Mouse (Mus musculus): ENCODE measurements around the gene Gpkow. TPM values are rescaled to one million over a fixed set of nuclear protein-coding genes. Genes with fewer than 3 reads are reported as not detected.

Gene Gpkow
- polyA plus RNA-seq (2012; rRNA removed) (4.4 and 7.0 TPM in 2 replicates), polyA plus RNA-seq (2014; fragmentation: Nextera tagmentation; extraction: Ambion mirVana) (12.6 and 14.6 TPM in 2 replicates)

DNA sequence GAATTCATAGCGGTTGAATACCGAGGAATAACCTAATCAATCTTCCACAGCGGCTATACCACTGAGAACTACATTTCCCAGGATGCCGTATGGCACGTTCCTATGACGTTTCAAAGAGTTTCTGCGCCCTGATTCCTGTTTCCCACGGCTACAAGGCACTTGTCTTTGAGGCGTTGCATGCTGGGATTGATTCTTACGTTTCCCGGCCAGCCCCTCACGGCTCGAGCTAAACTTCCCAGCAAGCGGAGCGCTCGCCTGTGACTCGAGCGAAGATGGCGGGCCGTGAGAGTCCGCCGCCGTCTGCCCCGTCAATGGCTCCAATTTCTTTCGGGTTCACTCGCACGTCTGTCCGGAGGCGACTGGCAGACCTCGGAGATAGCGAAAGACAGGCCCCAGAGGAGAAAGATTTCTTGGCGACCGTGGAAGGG lies at the start of gene Gpkow:
Gene Gpkow (plus strand): TSS at position 178 of the 428 bp plus-strand sequence.
- peak; percentile 81 to 86 (median 86) for DNase-seq (ENCODE audit: low read depth in 3 of 3, low spot score in 3 of 3)
- peak within 1 kb of the TSS; percentile 27 for H3K27ac ChIP-seq
- peak; percentile 96 for ATAC-seq (ENCODE audit: insufficient read depth)
- peaks cover 0 to 2% of the 10 kb centered on the region in 2 experiments; a peak in 1 of 4 replicates for H3K4me1 ChIP-seq (replicated peaks; ENCODE audit: control insufficient read depth in 2 of 2, insufficient read depth in 2 of 2, low read length in 1 of 2)
- H3K9ac ChIP-seq (replicated peaks) = peak within 1 kb of the TSS; percentile 77
- peak within 1 kb of the TSS; percentile 80 to 98 for H3K4me3 ChIP-seq (ENCODE audit: insufficient read depth in 1 of 2, low read depth in 2 of 2, low read length in 2 of 2)
- no peaks in the 10 kb centered on the region for H3K9me3 ChIP-seq (ENCODE audit: control insufficient read depth, low read length)
- no peaks in the 10 kb centered on the region; the same call in 1 of the 2 replicates for H3K36me3 ChIP-seq (replicated peaks; ENCODE audit: control insufficient read depth, insufficient read depth, low read depth)
- H3K4me2 ChIP-seq (ENCODE audit: low read depth) = peak within 1 kb of the TSS; percentile 76
- no peaks in the 10 kb centered on the region for H3K27me3 ChIP-seq (ENCODE audit: control insufficient read depth, insufficient read depth, low read length)
- 10% methylated on average over 33 of the region's 33 CpGs for WGBS (ENCODE audit: insufficient replicate concordance)
- TF ChIP-seq CTCF (IDR thresholded peaks at IDR 0.05; ENCODE audit: low read depth) (no peak), EP300 (IDR thresholded peaks at IDR 0.05; ENCODE audit: low read depth) (no peak)

DNA sequence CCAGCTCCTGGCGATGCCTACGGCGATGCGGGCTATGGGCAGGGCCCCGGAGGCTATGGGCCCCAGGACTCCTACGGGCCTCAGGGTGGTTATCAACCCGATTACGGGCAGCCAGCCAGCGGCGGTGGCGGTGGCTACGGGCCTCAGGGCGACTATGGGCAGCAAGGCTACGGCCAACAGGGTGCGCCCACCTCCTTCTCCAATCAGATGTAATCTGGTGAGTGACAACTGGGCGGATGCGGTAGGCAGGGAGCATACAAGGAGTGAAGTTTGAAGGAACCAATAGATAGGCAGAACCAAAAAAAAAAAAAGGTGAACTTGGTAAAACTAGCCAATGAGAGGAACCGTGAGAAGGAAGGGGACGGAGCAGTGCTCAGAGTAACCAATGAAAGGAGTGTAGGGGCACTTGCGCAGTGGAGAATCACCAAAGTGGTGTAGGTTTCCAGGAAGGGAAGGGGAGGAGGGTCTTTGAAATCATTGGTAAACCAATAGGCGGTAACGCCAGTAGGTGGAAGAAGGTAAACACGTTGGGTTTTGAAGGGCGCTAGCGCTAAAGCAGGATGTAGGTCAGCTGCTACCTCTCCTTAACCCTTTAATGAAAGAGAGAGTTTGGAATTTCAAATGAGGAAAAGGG lies 48.1 kb upstream of the Gpkow start:
- DNase-seq (ENCODE audit: low read depth in 3 of 3, low spot score in 3 of 3) = peak; percentile 82 to 90 (median 85)
- peak overlapping the region; percentile 57 to 63 for H3K4me3 ChIP-seq (ENCODE audit: insufficient read depth in 1 of 2, low read depth in 2 of 2, low read length in 2 of 2)
- H3K9ac ChIP-seq (replicated peaks) = peak overlapping the region; percentile 67
- H3K27me3 ChIP-seq (ENCODE audit: control insufficient read depth, insufficient read depth, low read length) = no peaks in the 10 kb centered on the region
- H3K9me3 ChIP-seq (ENCODE audit: control insufficient read depth, low read length) = no peaks in the 10 kb centered on the region
- H3K27ac ChIP-seq = peak overlapping the region; percentile 88
- ATAC-seq (ENCODE audit: insufficient read depth) = peak; percentile 95
- TF ChIP-seq EP300 (IDR thresholded peaks at IDR 0.05; ENCODE audit: low read depth) (no peak), CTCF (IDR thresholded peaks at IDR 0.05; ENCODE audit: low read depth) (peak; percentile 48)
- H3K36me3 ChIP-seq (replicated peaks; ENCODE audit: control insufficient read depth, insufficient read depth, low read depth) = no peaks in the 10 kb centered on the region
- H3K4me2 ChIP-seq (ENCODE audit: low read depth) = peak overlapping the region; percentile 73
- peaks cover 0 to 7% of the 10 kb centered on the region in 2 experiments; a peak in 3 of 4 replicates for H3K4me1 ChIP-seq (replicated peaks; ENCODE audit: control insufficient read depth in 2 of 2, insufficient read depth in 2 of 2, low read length in 1 of 2)
- 8% methylated on average over 25 of the region's 25 CpGs for WGBS (ENCODE audit: insufficient replicate concordance)

DNA sequence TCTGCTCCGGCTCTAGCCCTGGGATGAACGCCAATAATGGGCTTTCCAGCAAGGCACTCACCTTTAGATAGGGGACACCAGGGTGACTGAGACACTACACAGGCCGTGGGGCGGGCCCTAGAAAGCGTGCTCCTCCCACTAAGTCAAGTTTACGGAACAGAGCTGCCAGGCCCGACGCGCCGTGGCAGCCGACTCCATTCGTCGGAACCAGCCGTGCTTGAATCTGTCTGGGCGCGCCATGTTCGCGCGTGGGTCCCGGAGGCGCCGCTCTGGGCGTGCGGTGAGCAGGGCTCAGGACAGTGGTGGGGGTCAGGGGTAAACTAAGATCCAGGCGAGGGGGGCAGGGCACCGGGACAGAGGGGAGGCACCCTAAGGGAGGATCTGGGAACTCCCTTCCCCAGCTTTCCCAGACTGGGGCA lies 39.7 kb upstream of the Gpkow start, which contains the start of gene Prickle3:
Gene Prickle3 (plus strand): TSS at position 40 of the 419 bp plus-strand sequence.
- DNase-seq (ENCODE audit: low read depth in 3 of 3, low spot score in 3 of 3) (no peak), ATAC-seq (ENCODE audit: insufficient read depth) (peak; percentile 68)
- 16% methylated on average over 26 of the region's 26 CpGs for WGBS (ENCODE audit: insufficient replicate concordance)
- no peak within 1 kb of the TSS for H3K27ac ChIP-seq
- TF ChIP-seq CTCF (IDR thresholded peaks at IDR 0.05; ENCODE audit: low read depth) (no peak), EP300 (IDR thresholded peaks at IDR 0.05; ENCODE audit: low read depth) (no peak)
- 0 out of 2 replicates have a peak within 1 kb of the TSS, but pooled peaks have one; percentile 31 for H3K9ac ChIP-seq (replicated peaks)
- no peaks in the 10 kb centered on the region for H3K9me3 ChIP-seq (ENCODE audit: control insufficient read depth, low read length)
- H3K36me3 ChIP-seq (replicated peaks; ENCODE audit: control insufficient read depth, insufficient read depth, low read depth) = no peaks in the 10 kb centered on the region
- no peaks in the 10 kb centered on the region; a peak in 1 of 4 replicates for H3K4me1 ChIP-seq (replicated peaks; ENCODE audit: control insufficient read depth in 2 of 2, insufficient read depth in 2 of 2, low read length in 1 of 2)
- peak within 1 kb of the TSS; percentile 51 to 59 for H3K4me3 ChIP-seq (ENCODE audit: insufficient read depth in 1 of 2, low read depth in 2 of 2, low read length in 2 of 2)
- H3K27me3 ChIP-seq (ENCODE audit: control insufficient read depth, insufficient read depth, low read length) = no peaks in the 10 kb centered on the region; the same call in 1 of the 2 replicates
- peak within 1 kb of the TSS; percentile 58 for H3K4me2 ChIP-seq (ENCODE audit: low read depth)

- Histone ChIP-seq H3K4me3 (ENCODE audit: insufficient read depth in 1 of 2, low read depth in 2 of 2, low read length in 2 of 2) (no peak overlapping the region; a peak in 1 of 4 replicates), H3K27ac (no peak overlapping the region), H3K9ac (replicated peaks) (no peak overlapping the region)
These were observed 38.7 kb upstream of the Gpkow start for GRCm38 (mm10) chrX:7658031-7658784.

More at GRCm38 (mm10) chrX:7658031-7658784, 38.7 kb upstream of the Gpkow start:
- WGBS (ENCODE audit: insufficient replicate concordance) = 21% methylated on average over 15 of the region's 15 CpGs
- Histone ChIP-seq H3K4me1 (replicated peaks; ENCODE audit: control insufficient read depth in 2 of 2, insufficient read depth in 2 of 2, low read length in 1 of 2) (no peaks in the 10 kb centered on the region; a peak in 1 of 4 replicates), H3K4me2 (ENCODE audit: low read depth) (peak overlapping the region; percentile 58), H3K36me3 (replicated peaks; ENCODE audit: control insufficient read depth, insufficient read depth, low read depth) (no peaks in the 10 kb centered on the region), H3K9me3 (ENCODE audit: control insufficient read depth, low read length) (no peaks in the 10 kb centered on the region), H3K27me3 (ENCODE audit: control insufficient read depth, insufficient read depth, low read length) (no peaks in the 10 kb centered on the region; the same call in 1 of the 2 replicates)
- no peak for DNase-seq (ENCODE audit: low read depth in 3 of 3, low spot score in 3 of 3)
- 0 out of 2 replicates have a peak, but pooled peaks have one; percentile 11 for ATAC-seq (ENCODE audit: insufficient read depth)
- TF ChIP-seq CTCF (IDR thresholded peaks at IDR 0.05; ENCODE audit: low read depth) (no peak), EP300 (IDR thresholded peaks at IDR 0.05; ENCODE audit: low read depth) (no peak)

All from liver, embryonic 14.5 days (tissue).